Mouse (Mus musculus): ENCODE data around the gene Fgfr2.

- TF ChIP-seq EP300 (IDR thresholded peaks at IDR 0.05; ENCODE audit: low read depth): no peak
- TF ChIP-seq CTCF (IDR thresholded peaks at IDR 0.05; ENCODE audit: low read depth): no peak
These were observed 855.2 kb downstream of the Fgfr2 start for GRCm38 (mm10) chr7:132267721-132268498.

All from liver, postnatal 0 days (tissue).